Mouse (Mus musculus): Measurements from ENCODE around the gene Tmub2.

DNA sequence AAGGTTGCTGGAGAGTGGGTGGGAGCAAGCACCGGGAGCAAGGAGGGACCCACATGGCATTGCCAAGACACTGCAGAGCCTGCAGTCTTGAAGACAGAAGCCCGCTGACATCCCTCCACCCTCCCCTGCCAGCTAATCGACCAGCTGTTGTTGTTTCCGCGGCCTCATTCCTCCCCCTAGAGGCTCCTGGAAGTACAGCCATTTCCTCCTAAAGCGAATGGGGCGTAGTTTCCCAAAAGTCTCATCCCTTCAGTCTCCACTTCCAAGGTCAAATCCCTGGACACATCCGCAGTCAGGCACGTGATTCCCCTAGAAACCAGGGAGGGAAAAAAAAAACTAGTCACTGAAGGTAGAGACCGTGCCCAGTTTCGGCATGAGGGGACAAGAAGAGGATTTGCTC, 17.3 kb upstream of the Tmub2 start:
- TF ChIP-seq CTCF (IDR thresholded peaks at IDR 0.05; ENCODE audit: borderline replicate concordance, extremely low read depth, insufficient read depth, insufficient read length) (peak; percentile 79), POLR2A (IDR thresholded peaks at IDR 0.05; ENCODE audit: borderline replicate concordance, extremely low read depth, insufficient read depth, insufficient read length, poor library complexity, severe bottlenecking) (no peak)

Data from brain, embryonic 14.5 days (tissue).